Mouse (Mus musculus) megakaryocyte, adult 5-6 weeks (primary cell): ENCODE measurements at regions not wholly inside any gene's neighbourhood (a gene's known extent, or its start where the extent isn't known, plus 50 kb on each side); places are given as distances from the start of the nearest gene placed in this dataset.
A peak's percentile ranks its signal among the peaks of the same experiment; 100 is the strongest.
"Not testable (repeated sequence)": the region's sequence is repeated elsewhere in the genome, so short reads cannot be mapped to it uniquely, and the experiment has no call there.

Experiments
- ATAC-seq: 2 replicates; pipeline ENCODE4 v1.8.0; 2016; ENCODE audit warnings: mild to moderate bottlenecking, inconsistent platforms; ENCODE audit not compliant: poor library complexity, severe bottlenecking

DNA sequence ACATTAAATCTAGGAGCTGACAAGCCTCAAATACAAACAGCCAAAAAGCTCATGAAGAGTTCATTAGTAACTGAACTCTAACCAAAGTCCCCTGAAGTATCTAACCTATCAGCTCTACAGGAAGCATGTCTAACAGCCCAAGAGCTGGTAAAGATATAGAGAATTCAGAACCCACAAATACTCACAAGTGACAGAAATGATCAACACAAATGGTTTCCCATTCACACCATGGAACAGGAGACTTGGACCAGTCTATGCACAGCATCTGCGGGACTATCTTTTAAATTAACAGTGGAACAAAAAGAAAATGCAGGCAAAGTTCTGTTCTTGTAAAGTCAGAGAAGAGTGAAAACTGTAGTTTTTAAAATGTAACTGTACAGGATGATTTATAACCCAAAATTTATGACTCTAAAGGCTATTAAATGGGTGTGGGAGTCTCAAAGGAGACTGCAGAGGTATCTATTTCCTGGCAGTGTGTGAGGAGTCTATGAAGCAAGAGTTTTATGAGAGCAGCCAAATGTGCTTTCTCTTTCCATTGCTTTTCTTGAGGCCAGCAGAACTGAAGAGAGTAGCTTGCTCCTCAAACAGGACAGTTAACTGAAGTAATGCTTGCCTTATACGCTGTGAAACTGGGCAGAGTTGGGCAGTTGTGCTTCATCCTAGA, 152.7 kb upstream of the Mad2l1 start:
- no peak for ATAC-seq

- ATAC-seq, result peak; percentile 99
Measured at GRCm38 (mm10) chr6:66395147-66395546, 140.0 kb upstream of the Mad2l1 start.

DNA sequence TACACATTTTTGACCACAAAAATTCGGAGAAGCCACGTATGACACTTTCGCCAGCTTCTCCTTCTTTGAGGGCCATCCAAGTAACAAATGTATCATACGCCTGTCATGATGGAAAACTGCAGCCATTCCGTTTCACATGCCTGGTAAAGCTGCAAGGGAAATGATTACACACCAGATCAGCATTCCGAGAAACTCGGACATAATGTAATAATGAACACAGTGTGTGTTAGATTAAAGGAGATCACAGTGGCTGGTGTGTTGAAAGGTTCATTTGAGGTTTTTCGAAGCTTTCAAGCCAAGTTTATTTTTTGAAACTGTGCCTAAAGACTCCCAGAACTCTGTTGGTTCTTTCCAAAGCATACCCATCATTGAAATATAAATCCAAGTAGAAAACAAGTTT, 137.8 kb upstream of the Mad2l1 start:
- ATAC-seq, result no peak

- ATAC-seq, result no peak
Measured at GRCm38 (mm10) chr6:66398674-66399073, 136.5 kb upstream of the Mad2l1 start.

- no peak for ATAC-seq
Measured at GRCm38 (mm10) chr6:66399091-66399755, 136.0 kb upstream of the Mad2l1 start.

DNA sequence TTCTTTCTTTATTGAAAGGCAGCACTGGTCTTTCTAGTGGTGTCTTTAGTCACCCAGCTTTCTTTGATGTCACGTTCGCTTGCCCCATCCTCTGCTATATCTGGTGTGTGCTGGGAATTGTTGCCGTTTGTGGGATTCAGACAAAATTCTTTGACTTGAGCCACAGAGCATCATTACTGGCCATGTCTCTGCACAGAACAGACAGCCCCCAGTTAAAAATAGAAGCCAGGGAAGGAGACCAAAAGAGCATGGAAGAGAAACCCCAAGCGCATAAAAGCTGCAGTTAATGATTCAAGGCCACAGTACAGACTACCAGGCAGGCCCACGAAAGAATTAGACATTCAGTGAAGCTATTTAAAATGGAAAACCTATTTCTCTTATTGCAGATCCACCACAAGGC, 133.7 kb upstream of the Mad2l1 start:
- 0 out of 2 replicates have a peak, but pooled peaks have one; percentile 12 for ATAC-seq

GRCm38 (mm10) chr6:66401868-66402440, 133.2 kb upstream of the Mad2l1 start:
- no peak for ATAC-seq

DNA sequence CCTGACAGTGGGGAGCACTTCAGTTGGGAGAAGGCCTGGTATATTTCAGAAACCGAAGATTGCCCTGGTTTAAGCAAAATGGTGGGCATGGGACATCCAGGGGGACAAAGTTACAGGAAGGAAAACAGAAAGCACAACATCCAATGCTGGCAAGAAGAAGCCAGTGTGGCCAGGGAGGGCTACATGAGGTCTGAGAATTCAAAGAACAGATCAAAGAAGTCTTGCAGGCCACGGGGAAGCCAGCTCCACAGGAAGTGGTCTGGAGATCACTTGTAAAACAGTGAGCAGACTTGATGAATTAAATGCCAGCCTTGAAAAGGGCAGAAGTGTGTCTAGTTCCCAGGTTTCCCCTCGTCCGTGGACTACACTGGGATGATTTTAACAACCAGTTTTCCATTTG, 120.4 kb upstream of the Mad2l1 start:
- ATAC-seq, result peak; percentile 73

GRCm38 (mm10) chr6:66419452-66420041, 115.6 kb upstream of the Mad2l1 start:
- no peak for ATAC-seq

DNA sequence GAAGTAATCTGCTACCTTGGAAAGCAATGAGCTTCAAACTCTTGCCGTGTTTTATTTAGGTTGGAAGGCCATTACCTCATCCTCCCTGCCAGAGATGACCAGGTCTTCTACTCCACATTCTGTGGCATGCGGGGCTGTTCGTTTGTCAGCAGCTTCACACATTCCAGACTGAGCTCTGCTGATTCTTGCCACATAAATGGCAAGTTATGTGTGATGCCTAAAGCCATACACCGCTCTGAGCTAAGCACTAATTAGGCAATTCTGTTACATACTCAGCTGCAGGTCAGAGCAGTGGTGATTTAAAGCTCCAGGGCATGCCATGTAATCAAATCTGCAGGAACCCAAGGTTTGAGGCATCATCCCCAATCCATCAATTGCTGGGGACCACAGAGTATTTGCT, 106.8 kb upstream of the Mad2l1 start:
- no peak for ATAC-seq

DNA sequence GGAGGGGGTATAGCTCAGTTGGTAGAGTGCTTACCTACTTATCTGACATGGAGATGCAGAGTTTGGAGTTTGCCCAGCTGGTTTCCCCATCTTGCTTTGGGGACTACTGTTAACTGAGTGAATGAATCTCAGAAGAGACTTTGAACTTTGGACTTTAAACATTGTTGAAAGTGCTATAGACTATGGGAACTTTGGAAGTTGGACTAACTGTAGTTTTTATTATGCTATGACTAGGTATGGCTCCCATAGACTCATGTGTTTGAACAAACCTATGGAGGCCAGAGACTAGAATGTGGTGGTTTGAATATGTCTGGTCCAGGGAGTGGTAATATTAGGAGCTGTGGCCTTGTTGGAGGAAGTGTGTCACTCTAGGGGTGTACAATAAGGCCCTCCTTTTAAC, 84.8 kb upstream of the Mad2l1 start:
- ATAC-seq, result not testable (repeated sequence)

GRCm38 (mm10) chr6:66458172-66458571, 77.0 kb upstream of the Mad2l1 start:
- ATAC-seq, result no peak

DNA sequence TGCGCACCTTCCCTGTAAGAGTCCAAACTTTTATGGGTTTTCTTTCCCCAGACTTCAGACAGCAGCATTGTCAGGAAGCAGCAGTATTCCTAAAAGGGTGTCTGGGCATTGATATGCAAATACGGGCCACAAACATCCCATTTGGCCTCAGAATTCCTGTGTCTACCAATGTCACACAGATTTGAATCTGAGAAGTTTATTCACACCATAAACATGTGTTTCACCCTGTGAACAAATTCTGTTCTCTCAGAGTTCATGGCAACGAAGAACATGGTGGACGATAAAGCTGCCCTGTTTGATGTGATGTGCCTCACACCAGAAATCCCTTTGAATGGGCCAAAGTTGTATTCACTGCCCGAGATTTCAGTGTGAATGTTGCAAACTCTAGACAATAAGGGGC, 70.7 kb upstream of the Mad2l1 start:
- no peak for ATAC-seq

DNA sequence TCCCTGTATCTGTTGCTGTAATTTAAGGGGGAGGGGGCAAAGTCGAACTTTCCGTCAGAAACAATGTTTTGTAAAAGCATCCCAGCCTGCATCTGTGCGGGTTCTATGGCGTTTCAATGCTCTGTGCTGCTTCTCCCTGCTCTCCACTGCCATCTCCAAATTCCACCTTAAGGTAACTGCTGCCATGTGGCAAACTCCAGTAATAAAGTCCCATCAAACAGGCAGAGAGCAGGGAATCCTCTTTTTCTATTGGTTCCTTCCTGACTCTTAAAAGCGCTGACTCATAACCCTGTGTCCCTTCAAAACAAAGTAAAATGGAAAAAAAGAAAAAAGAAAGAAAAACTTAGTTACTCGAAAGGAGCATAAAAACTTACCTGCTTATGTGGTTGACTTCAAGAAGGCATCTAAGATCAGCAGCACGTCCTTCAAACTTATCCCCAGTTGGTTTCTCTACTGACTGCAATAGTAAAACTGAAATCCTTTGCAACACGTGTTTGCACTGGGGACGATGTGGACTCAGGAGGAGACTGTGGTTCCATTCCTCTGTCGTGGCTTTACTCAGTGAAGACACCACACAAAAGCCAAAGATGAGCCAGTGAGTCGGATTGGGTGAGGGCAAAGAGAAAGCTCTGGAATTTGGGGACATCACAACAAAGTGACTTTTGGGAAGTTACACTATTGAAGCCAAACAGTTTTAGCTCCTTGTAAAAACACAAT, 69.9 kb upstream of the Mad2l1 start:
- no peak for ATAC-seq

DNA sequence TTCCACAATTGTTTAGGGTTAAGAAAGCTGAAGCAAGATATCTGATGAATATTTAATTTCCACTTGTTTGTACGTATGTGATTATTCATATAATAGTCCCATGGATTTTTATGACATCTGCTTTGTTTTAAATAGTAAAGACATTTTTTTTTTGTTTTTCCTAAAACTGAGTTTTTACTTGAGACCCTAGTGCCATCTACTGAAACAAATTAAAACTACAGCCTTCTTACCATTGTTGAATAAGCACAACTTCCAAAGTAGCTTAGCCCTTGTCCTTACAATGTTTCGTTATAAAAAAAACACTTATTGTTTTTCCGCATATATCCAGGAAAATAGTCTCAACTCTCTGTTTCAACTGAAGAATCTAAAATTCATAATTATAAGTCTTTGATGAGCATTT, 68.4 kb upstream of the Mad2l1 start:
- peak; percentile 51; the same call in 1 of the 2 replicates for ATAC-seq

DNA sequence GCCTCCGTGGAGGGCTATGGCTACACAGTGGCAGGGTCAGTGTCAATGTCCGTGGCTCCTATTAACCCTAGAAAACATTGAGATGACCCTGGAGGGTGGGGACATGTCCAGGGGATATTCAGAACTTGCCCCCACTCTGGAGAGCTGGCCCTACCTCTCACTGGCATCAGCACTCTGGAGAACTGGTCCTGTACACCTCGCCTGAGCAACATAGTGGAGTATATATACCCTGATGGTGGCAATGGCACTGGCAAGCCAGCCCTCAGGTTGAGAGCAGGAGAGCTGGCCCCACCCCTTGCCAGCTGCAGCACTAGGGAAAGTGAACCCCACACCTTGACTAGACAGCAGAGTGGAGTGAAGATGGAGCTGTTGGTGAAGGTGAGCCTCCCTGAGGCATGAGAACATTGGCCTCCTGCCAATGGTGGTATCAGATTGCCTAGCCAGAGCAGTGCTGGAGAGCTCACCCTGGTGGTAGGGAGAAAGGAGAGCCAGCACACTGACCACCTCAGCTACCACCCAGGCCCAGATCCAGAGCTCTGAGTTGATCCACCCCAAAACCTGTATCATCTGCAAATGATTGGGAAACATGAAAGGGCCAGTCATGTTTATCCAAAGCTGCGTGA, 64.5 kb upstream of the Mad2l1 start:
- no peak for ATAC-seq

GRCm38 (mm10) chr6:66471786-66472185, 63.4 kb upstream of the Mad2l1 start:
- no peak for ATAC-seq

DNA sequence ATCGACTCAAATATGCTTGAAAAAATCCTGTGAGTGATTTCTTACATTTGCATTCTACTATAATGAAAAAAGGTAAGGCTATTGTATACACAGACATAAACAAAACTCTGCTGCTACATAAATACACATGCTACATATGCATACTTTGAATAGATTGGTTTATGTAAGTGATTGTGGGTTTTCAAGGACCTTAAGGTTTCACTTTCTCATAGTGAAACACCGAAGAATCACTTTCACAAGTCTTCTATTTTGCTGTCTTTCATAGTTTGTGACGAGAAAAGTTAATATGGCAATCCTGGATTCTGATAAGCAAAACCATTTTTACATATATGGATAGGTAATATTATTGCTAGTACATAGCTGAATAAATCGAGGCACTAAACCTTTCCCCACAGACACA, 62.5 kb upstream of the Mad2l1 start:
- no peak for ATAC-seq

DNA sequence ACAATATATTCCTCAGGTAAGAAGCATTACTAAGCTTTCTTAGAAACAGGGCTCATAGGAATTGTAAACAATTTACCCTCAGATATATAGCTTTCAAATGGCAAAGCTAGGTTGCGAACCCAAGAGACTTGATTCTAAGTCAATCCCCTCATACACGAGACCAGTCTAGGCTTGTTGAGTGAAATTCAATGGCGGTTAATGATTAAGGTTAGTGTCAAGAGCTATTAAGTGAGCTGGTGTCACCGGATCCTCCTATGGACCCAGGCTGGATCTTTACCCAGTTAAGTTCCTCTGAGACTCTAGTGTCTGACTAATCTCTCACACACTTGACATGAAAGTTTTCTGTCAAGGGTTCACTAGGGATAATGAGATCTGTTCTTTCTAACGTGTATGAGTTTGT, 57.6 kb upstream of the Mad2l1 start:
- no peak for ATAC-seq

- ATAC-seq, result no peak
Measured at GRCm38 (mm10) chr6:66478326-66478964, 56.7 kb upstream of the Mad2l1 start.
